Mouse (Mus musculus): ENCODE data around the gene Prmt1. TPM values are rescaled to one million over a fixed set of nuclear protein-coding genes. Genes with fewer than 3 reads are reported as not detected.

The Prmt1 gene
- total RNA-seq, 2 experiments from 2014 or later, result 166 to 183 TPM

GRCm38 (mm10) chr7:44958208-44958607, 28.2 kb downstream of the Prmt1 start:
- intact Hi-C loops (cut with DNase I), result no loop called here
- peak; percentile 57 to 75 for DNase-seq (ENCODE audit: low spot score in 2 of 2)

- intact Hi-C loops (cut with DNase I), result no loop called here
- DNase-seq (ENCODE audit: low spot score in 2 of 2), result no peak
Measured at GRCm38 (mm10) chr7:44957183-44957835, 29.1 kb downstream of the Prmt1 start.

- intact Hi-C loops (cut with DNase I), result no loop called here
Measured at GRCm38 (mm10) chr7:44956266-44956665, 30.1 kb downstream of the Prmt1 start.

GRCm38 (mm10) chr7:44955628-44956027, 30.7 kb downstream of the Prmt1 start:
- no peak for DNase-seq (ENCODE audit: low spot score in 2 of 2)
- intact Hi-C loops (cut with DNase I), result loop anchor here (2.0 kb wide), 1 partner anchor 27 kb away; the partner anchor contains the start of gene Ap2a1

More at GRCm38 (mm10) chr7:44956266-44956665, 30.1 kb downstream of the Prmt1 start:
- no peak for DNase-seq (ENCODE audit: low spot score in 2 of 2)

GRCm38 (mm10) chr7:44954091-44954885, 32.1 kb downstream of the Prmt1 start:
- intact Hi-C loops (cut with DNase I), result loop anchor here (2.0 kb wide), 1 partner anchor 25 kb away; the partner anchor contains the start of gene Ap2a1
- no peak for DNase-seq (ENCODE audit: low spot score in 2 of 2)

GRCm38 (mm10) chr7:44953561-44953960, 32.8 kb downstream of the Prmt1 start:
- intact Hi-C loops (cut with DNase I), result no loop called here
- DNase-seq (ENCODE audit: low spot score in 2 of 2), result no peak

GRCm38 (mm10) chr7:44952611-44953306, 33.6 kb downstream of the Prmt1 start:
- peak; percentile 83 for DNase-seq (ENCODE audit: low spot score in 2 of 2)
- intact Hi-C loops (cut with DNase I), result no loop called here

- DNase-seq (ENCODE audit: low spot score in 2 of 2), result no peak
- intact Hi-C loops (cut with DNase I), result no loop called here
Measured at GRCm38 (mm10) chr7:44951960-44952359, 34.4 kb downstream of the Prmt1 start.

GRCm38 (mm10) chr7:44949922-44950321, 36.4 kb downstream of the Prmt1 start:
- DNase-seq (ENCODE audit: low spot score in 2 of 2), result no peak
- intact Hi-C loops (cut with DNase I), result no loop called here

- intact Hi-C loops (cut with DNase I), result no loop called here
- DNase-seq (ENCODE audit: low spot score in 2 of 2), result no peak
Measured at GRCm38 (mm10) chr7:44942904-44943303, 43.5 kb downstream of the Prmt1 start, which contains the start of gene Tsks. TSS of gene Tsks (plus strand) at chr7:44943204.

- no peak for DNase-seq (ENCODE audit: low spot score in 2 of 2)
- intact Hi-C loops (cut with DNase I), result no loop called here
Measured at GRCm38 (mm10) chr7:44938680-44939079, 47.7 kb downstream of the Prmt1 start.

- DNase-seq (ENCODE audit: low spot score in 2 of 2), result peak; percentile 99 to 100
- intact Hi-C loops (cut with DNase I), result loop anchor here (2.0 to 5.0 kb wide), 2 partner anchors 25 to 43 kb away; partner anchors contain the start of gene Cpt1c
Measured at GRCm38 (mm10) chr7:44929204-44930151, 56.9 kb downstream of the Prmt1 start, which contains the start of gene Ap2a1. TSS of gene Ap2a1 (minus strand) at chr7:44929496.

- no peak for DNase-seq (ENCODE audit: low spot score in 2 of 2)
- intact Hi-C loops (cut with DNase I), result loop anchor here (2.0 to 5.0 kb wide), 2 partner anchors 26 to 44 kb away; partner anchors contain the start of gene Cpt1c
Measured at GRCm38 (mm10) chr7:44928570-44928969, 57.8 kb downstream of the Prmt1 start.

Small RNA genes within 50 kb of the gene (microRNA-seq; reads per million reads assigned to microRNA genes)
- 2.4 to 3.0 reads per million in 2 experiments for gene Mir7054

Other genes with a start within 250 kb of the Prmt1 start
- gene Vrk3, start 238.2 kb downstream of the Prmt1 start, total RNA-seq (2021), result 10 to 100 TPM; 25.0 to 28.2 TPM
- under 1 TPM; 0.37 to 0.38 TPM for gene Zfp473, start 235.5 kb downstream of the Prmt1 start, total RNA-seq (2021)
- 10 to 100 TPM; 33.0 to 37.1 TPM for gene Nup62, start 170.5 kb downstream of the Prmt1 start, total RNA-seq (2021)
- gene Il4i1, start 170.2 kb downstream of the Prmt1 start, total RNA-seq (2021), result 1 to 10 TPM; 2.3 to 3.1 TPM
- gene Atf5, start 169.9 kb downstream of the Prmt1 start, total RNA-seq (2021), result 10 to 100 TPM; 24.4 to 25.1 TPM
- 10 to 100 TPM; 80.8 to 81.1 TPM for gene Akt1s1, start 137.6 kb downstream of the Prmt1 start, total RNA-seq (2021)
- gene Tbc1d17, start 137.5 kb downstream of the Prmt1 start, total RNA-seq (2021), result 10 to 100 TPM; 48.3 to 58.7 TPM
- gene Pnkp, start 129.4 kb downstream of the Prmt1 start, total RNA-seq (2021), result 10 to 100 TPM; 26.1 to 28.7 TPM
- gene Ptov1, start 116.8 kb downstream of the Prmt1 start, total RNA-seq (2021), result 100 to 1,000 TPM; 263 to 271 TPM
- 100 to 1,000 TPM in 1 of 2 experiments, 10 to 100 TPM in 1; 92.5 to 103 TPM for gene Med25, start 93.9 kb downstream of the Prmt1 start, total RNA-seq (2021)
- gene Fuz, start 90.5 kb downstream of the Prmt1 start, total RNA-seq (2021), result 10 to 100 TPM; 20.4 to 22.9 TPM
- 100 to 1,000 TPM; 381 to 392 TPM for gene Ap2a1, start 57.1 kb downstream of the Prmt1 start, total RNA-seq (2021)
- 1 to 10 TPM; 2.6 to 2.8 TPM for gene Tsks, start 43.4 kb downstream of the Prmt1 start, total RNA-seq (2021)
- 100 to 1,000 TPM in 1 of 2 experiments, 10 to 100 TPM in 1; 97.4 to 101 TPM for gene Cpt1c, start 11.7 kb downstream of the Prmt1 start, total RNA-seq (2021)
- gene Irf3, start 11.1 kb upstream of the Prmt1 start, total RNA-seq (2021), result 10 to 100 TPM; 26.7 to 30.4 TPM
- 1 to 10 TPM; 2.7 to 3.3 TPM for gene Bcl2l12, start 12.1 kb upstream of the Prmt1 start, total RNA-seq (2021)
- gene Scaf1, start 29.8 kb upstream of the Prmt1 start, total RNA-seq (2021), result 100 to 1,000 TPM; 153 to 162 TPM
- gene Rras, start 31.4 kb upstream of the Prmt1 start, total RNA-seq (2021), result 10 to 100 TPM; 11.4 to 13.0 TPM
- 10 to 100 TPM; 61.4 to 65.7 TPM for gene Prr12, start 66.3 kb upstream of the Prmt1 start, total RNA-seq (2021)
- gene Nosip, start 75.9 kb upstream of the Prmt1 start, total RNA-seq (2021), result 10 to 100 TPM; 52.4 to 54.1 TPM
- gene Prrg2, start 76.1 kb upstream of the Prmt1 start, total RNA-seq (2021), result 1 to 10 TPM; 6.6 to 7.1 TPM
- gene Rcn3, start 105.7 kb upstream of the Prmt1 start, total RNA-seq (2021), result 1 to 10 TPM; 7.5 to 7.8 TPM
- gene Fcgrt, start 117.3 kb upstream of the Prmt1 start, total RNA-seq (2021), result 10 to 100 TPM; 21.0 to 22.8 TPM
- 100 to 1,000 TPM; 402 to 406 TPM for gene Rps11, start 137.9 kb upstream of the Prmt1 start, total RNA-seq (2021)
- gene Rpl13a, start 142.2 kb upstream of the Prmt1 start, total RNA-seq (2021), result 100 to 1,000 TPM; 608 to 639 TPM
- not detected for gene Gm45713, start 149.7 kb upstream of the Prmt1 start, total RNA-seq (2021)
- gene Flt3l, start 149.9 kb upstream of the Prmt1 start, total RNA-seq (2021), result 1 to 10 TPM; 2.4 to 3.2 TPM
- 10 to 100 TPM; 46.9 to 48.4 TPM for gene Pih1d1, start 167.7 kb upstream of the Prmt1 start, total RNA-seq (2021)
- gene Aldh16a1, start 168.0 kb upstream of the Prmt1 start, total RNA-seq (2021), result 10 to 100 TPM; 10.7 to 13.5 TPM
- 1,000 to 10,000 TPM; 1,570 to 1,628 TPM for gene Slc17a7, start 177.4 kb upstream of the Prmt1 start, total RNA-seq (2021)
- gene Gfy, start 193.0 kb upstream of the Prmt1 start, total RNA-seq (2021), result under 1 TPM in 1 of 2 experiments, not detected in 1; 0.18 TPM
- gene Pth2, start 194.4 kb upstream of the Prmt1 start, total RNA-seq (2021), result not detected
- gene Ccdc155, start 218.3 kb upstream of the Prmt1 start, total RNA-seq (2021), result 1 to 10 TPM; 3.0 to 3.5 TPM
- gene Dkkl1, start 225.6 kb upstream of the Prmt1 start, total RNA-seq (2021), result 10 to 100 TPM; 13.7 to 17.3 TPM
- 1 to 10 TPM; 5.6 to 6.1 TPM for gene Tead2, start 229.2 kb upstream of the Prmt1 start, total RNA-seq (2021)

Data from left cerebral cortex, postnatal 14 days (tissue).